Mouse (Mus musculus): ENCODE measurements at regions not wholly inside any gene's neighbourhood (a gene's known extent, or its start where the extent isn't known, plus 50 kb on each side); places are given as distances from the start of the nearest gene placed in this dataset.

DNA sequence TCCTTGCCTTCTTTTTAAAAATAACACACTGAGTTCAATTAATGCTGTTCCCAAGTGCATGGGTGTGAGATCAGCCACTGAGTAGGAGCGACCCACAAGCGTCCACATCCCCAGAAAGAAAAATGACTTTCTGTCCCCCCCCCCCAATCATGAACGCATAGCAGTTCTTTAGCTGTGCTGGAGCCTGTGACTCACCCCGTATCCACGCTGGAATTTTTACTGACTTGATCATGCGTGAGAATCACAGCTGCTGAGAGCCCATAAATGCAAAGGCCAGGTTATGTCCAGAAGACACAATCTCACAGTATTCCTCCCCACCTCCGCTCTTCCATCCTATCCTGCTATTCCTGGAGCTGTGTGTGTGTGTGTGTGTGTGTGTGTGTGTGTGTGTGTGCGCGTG is 53.3 kb downstream of the Fos start:
- Histone ChIP-seq H3K4me1 (replicated peaks) (peaks cover 18% of the 10 kb centered on the region), H3K27me3 (no peaks in the 10 kb centered on the region), H3K9me3 (no peaks in the 10 kb centered on the region), H3K4me3 (no peak overlapping the region), H3K9ac (no peak overlapping the region), H3K4me2 (no peak overlapping the region), H3K27ac (no peak overlapping the region), H3K36me3 (no peaks in the 10 kb centered on the region)
- WGBS = 83% methylated on average over 9 of the region's 9 CpGs
- ATAC-seq (ENCODE audit: low FRiP score) = no peak

GRCm38 (mm10) chr12:85531638-85532037 is 57.9 kb downstream of the Fos start:
- no peak for ATAC-seq (ENCODE audit: low FRiP score)
- Histone ChIP-seq H3K4me3 (no peak overlapping the region), H3K27ac (no peak overlapping the region), H3K4me1 (replicated peaks) (no peaks in the 10 kb centered on the region), H3K27me3 (no peaks in the 10 kb centered on the region), H3K9me3 (no peaks in the 10 kb centered on the region), H3K4me2 (no peak overlapping the region), H3K36me3 (no peaks in the 10 kb centered on the region), H3K9ac (no peak overlapping the region)
- WGBS = 94% methylated on average over 1 of the region's 1 CpGs

GRCm38 (mm10) chr12:85532221-85532612 is 58.5 kb downstream of the Fos start:
- H3K27me3 ChIP-seq = no peaks in the 10 kb centered on the region
- H3K9me3 ChIP-seq = no peaks in the 10 kb centered on the region
- H3K36me3 ChIP-seq = no peaks in the 10 kb centered on the region
- H3K4me1 ChIP-seq (replicated peaks) = no peaks in the 10 kb centered on the region
- H3K27ac ChIP-seq = no peak overlapping the region
- H3K9ac ChIP-seq = no peak overlapping the region
- ATAC-seq (ENCODE audit: low FRiP score) = no peak
- H3K4me3 ChIP-seq = no peak overlapping the region
- WGBS = 98% methylated on average over 3 of the region's 3 CpGs
- no peak overlapping the region for H3K4me2 ChIP-seq

- H3K36me3 ChIP-seq = no peaks in the 10 kb centered on the region
- H3K4me2 ChIP-seq = no peak overlapping the region
- ATAC-seq (ENCODE audit: low FRiP score) = no peak
- H3K9me3 ChIP-seq = no peaks in the 10 kb centered on the region
- no peak overlapping the region for H3K27ac ChIP-seq
- H3K9ac ChIP-seq = no peak overlapping the region
- no peaks in the 10 kb centered on the region for H3K4me1 ChIP-seq (replicated peaks)
- H3K27me3 ChIP-seq = no peaks in the 10 kb centered on the region
- 81% methylated on average over 14 of the region's 14 CpGs for WGBS
- no peak overlapping the region for H3K4me3 ChIP-seq
Observed at GRCm38 (mm10) chr12:85532613-85533460, 59.1 kb downstream of the Fos start.

DNA sequence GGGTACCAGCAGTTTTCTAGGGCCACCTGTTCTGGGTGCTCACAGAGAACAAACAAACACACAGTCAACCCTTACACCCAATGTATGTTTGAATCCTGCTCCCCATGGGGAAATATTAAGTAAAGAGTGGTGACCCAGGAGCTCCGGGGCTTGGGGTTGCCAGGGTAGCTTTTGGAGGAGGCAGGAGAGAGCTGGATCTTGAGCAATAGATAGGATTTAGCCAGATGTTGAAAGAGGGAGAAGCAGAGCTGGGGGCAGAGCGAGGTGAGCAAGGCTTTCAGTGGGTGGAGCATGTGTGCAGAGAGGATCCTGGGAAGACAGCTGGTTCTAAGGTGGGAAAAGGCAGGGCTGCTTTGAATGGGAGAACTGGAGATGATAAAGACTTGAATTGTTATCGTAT is 59.9 kb downstream of the Fos start:
- H3K4me1 ChIP-seq (replicated peaks) = no peaks in the 10 kb centered on the region
- H3K4me2 ChIP-seq = no peak overlapping the region
- WGBS = 93% methylated on average over 3 of the region's 3 CpGs
- H3K27me3 ChIP-seq = 0 out of 2 replicates have a peak, but pooled peaks cover 1% of the 10 kb centered on the region
- no peak overlapping the region for H3K27ac ChIP-seq
- ATAC-seq (ENCODE audit: low FRiP score) = no peak
- no peaks in the 10 kb centered on the region for H3K9me3 ChIP-seq
- H3K4me3 ChIP-seq = no peak overlapping the region
- H3K36me3 ChIP-seq = no peaks in the 10 kb centered on the region
- no peak overlapping the region for H3K9ac ChIP-seq

DNA sequence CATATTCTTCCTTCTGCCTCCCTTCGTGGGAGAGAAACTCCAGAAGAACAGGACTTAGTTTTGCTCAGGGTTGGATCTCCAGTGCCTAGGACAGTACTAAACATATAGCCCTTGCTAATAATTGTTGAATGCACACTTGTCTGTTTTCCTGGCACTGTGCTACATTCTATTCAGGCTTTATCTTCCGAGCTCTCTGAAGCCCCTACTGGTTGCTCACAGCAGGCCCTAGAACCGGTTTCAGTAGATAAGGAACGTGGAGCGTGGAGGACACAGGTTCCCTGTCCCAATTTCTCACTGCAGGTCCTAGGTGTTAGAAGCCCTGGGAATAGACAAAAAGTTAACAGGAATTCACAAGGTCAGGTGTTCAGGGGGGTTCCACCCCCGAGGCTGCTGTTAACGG is 59.4 kb upstream of the Jdp2 start:
- Histone ChIP-seq H3K27ac (no peak overlapping the region), H3K4me3 (no peak overlapping the region), H3K9ac (no peak overlapping the region), H3K36me3 (no peaks in the 10 kb centered on the region), H3K4me2 (no peak overlapping the region), H3K9me3 (no peaks in the 10 kb centered on the region), H3K4me1 (replicated peaks) (no peaks in the 10 kb centered on the region), H3K27me3 (0 out of 2 replicates have a peak, but pooled peaks cover 2% of the 10 kb centered on the region)
- 54% methylated on average over 7 of the region's 7 CpGs for WGBS
- no peak for ATAC-seq (ENCODE audit: low FRiP score)

GRCm38 (mm10) chr12:85541153-85541552 is 57.7 kb upstream of the Jdp2 start:
- H3K36me3 ChIP-seq = no peaks in the 10 kb centered on the region
- H3K27me3 ChIP-seq = 0 out of 2 replicates have a peak, but pooled peaks cover 2% of the 10 kb centered on the region
- H3K9ac ChIP-seq = no peak overlapping the region
- no peak overlapping the region for H3K27ac ChIP-seq
- no peak overlapping the region for H3K4me3 ChIP-seq
- H3K4me2 ChIP-seq = no peak overlapping the region
- H3K4me1 ChIP-seq (replicated peaks) = peaks cover 8% of the 10 kb centered on the region
- 57% methylated on average over 3 of the region's 3 CpGs for WGBS
- peak; percentile 43; the same call in 1 of the 2 replicates for ATAC-seq (ENCODE audit: low FRiP score)
- H3K9me3 ChIP-seq = no peaks in the 10 kb centered on the region

DNA sequence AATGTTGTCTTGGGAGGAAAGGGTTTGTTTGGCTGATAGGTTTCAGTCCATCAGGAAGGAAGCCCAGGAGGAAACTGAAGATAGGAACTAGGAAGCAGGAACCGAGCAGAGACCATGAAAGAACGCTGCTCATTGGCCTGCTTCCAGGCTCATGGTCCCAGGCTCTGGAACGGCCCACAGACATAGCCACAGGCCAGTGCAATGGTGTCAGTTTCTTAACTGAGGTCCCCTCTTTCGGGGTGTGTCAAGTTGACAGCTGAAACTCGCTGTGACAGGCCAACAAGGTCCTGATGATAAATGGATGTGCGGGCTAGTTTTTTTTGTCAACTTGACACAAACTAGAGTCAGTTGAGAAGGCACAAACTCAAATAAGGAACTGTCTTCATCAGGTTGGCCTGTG is 55.9 kb upstream of the Jdp2 start:
- Histone ChIP-seq H3K9ac (no peak overlapping the region), H3K9me3 (no peaks in the 10 kb centered on the region), H3K4me1 (replicated peaks) (peaks cover 15% of the 10 kb centered on the region), H3K36me3 (no peaks in the 10 kb centered on the region), H3K4me3 (no peak overlapping the region), H3K27ac (no peak overlapping the region), H3K27me3 (0 out of 2 replicates have a peak, but pooled peaks cover 2% of the 10 kb centered on the region), H3K4me2 (no peak overlapping the region)
- no peak for ATAC-seq (ENCODE audit: low FRiP score)
- 85% methylated on average over 6 of the region's 6 CpGs for WGBS

DNA sequence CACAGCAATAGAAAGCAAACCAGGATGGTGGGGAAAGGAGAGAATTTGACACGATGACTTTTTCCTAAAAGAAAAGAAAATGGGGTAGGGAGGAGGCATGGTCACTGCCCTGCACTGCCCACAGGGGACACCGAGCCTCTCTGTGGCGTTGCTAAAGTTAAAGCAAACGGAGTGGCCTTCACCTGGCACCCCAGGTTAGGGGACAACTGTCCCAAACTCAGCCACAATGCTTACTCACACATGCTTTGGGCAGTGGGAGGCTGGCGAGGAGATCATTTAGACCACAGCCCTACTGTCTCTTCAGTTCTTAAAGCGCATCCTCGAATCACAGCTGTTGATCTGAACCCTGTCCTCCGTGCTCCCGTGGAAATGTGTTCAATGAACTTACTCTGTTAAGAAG is 55.3 kb upstream of the Jdp2 start:
- no peak for ATAC-seq (ENCODE audit: low FRiP score)
- WGBS = 89% methylated on average over 9 of the region's 9 CpGs
- Histone ChIP-seq H3K4me3 (no peak overlapping the region), H3K4me1 (replicated peaks) (peaks cover 21% of the 10 kb centered on the region), H3K9me3 (no peaks in the 10 kb centered on the region), H3K4me2 (no peak overlapping the region), H3K36me3 (no peaks in the 10 kb centered on the region), H3K27ac (no peak overlapping the region), H3K9ac (no peak overlapping the region), H3K27me3 (0 out of 2 replicates have a peak, but pooled peaks cover 1% of the 10 kb centered on the region)

GRCm38 (mm10) chr12:85544801-85545200 is 54.0 kb upstream of the Jdp2 start:
- no peak for ATAC-seq (ENCODE audit: low FRiP score)
- no peak overlapping the region for H3K9ac ChIP-seq
- H3K4me3 ChIP-seq = no peak overlapping the region
- H3K36me3 ChIP-seq = no peaks in the 10 kb centered on the region
- no peaks in the 10 kb centered on the region for H3K9me3 ChIP-seq
- H3K4me1 ChIP-seq (replicated peaks) = peaks cover 25% of the 10 kb centered on the region
- H3K27me3 ChIP-seq = no peaks in the 10 kb centered on the region
- H3K4me2 ChIP-seq = no peak overlapping the region
- no peak overlapping the region for H3K27ac ChIP-seq
- WGBS = 70% methylated on average over 4 of the region's 4 CpGs

DNA sequence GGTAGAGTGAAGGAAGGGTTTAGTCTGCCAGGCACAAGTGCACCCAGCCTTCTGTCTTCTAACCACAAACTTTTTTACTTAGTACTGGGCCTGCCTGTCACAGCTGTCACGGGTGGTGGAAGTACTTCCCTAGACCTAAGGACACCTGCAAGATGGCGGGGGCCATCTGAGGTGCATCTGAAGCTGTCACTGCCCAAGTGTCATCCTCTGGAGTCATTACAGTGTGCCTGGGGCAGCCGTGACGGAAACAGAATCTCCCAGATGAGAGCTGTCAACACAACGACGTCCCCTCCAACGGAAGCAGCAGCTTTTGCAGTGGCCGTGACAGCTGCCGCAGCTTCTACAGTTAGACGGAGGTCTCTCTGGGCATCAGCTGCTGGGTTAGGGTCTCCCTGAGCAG is 53.1 kb upstream of the Jdp2 start:
- H3K9ac ChIP-seq = no peak overlapping the region
- H3K4me2 ChIP-seq = no peak overlapping the region
- H3K9me3 ChIP-seq = no peaks in the 10 kb centered on the region
- H3K4me3 ChIP-seq = no peak overlapping the region
- no peaks in the 10 kb centered on the region for H3K36me3 ChIP-seq
- WGBS = 50% methylated on average over 10 of the region's 10 CpGs
- no peak for ATAC-seq (ENCODE audit: low FRiP score)
- peaks cover 25% of the 10 kb centered on the region for H3K4me1 ChIP-seq (replicated peaks)
- H3K27ac ChIP-seq = peak overlapping the region; percentile 23; the same call in 1 of the 2 replicates
- H3K27me3 ChIP-seq = no peaks in the 10 kb centered on the region

- Histone ChIP-seq H3K36me3 (no peaks in the 10 kb centered on the region), H3K4me2 (no peak overlapping the region), H3K9me3 (no peaks in the 10 kb centered on the region), H3K27me3 (no peaks in the 10 kb centered on the region), H3K9ac (no peak overlapping the region), H3K4me3 (no peak overlapping the region), H3K27ac (no peak overlapping the region), H3K4me1 (replicated peaks) (peaks cover 25% of the 10 kb centered on the region)
- 77% methylated on average over 8 of the region's 8 CpGs for WGBS
- ATAC-seq (ENCODE audit: low FRiP score) = no peak
Observed at GRCm38 (mm10) chr12:85548076-85548475, 50.8 kb upstream of the Jdp2 start.
